Mouse (Mus musculus): ENCODE data around the gene E2f2. TPM values are rescaled to one million over a fixed set of nuclear protein-coding genes. Genes with fewer than 3 reads are reported as not detected.
A peak's percentile ranks its signal among the peaks of the same experiment; 100 is the strongest.

The E2f2 gene
- polyA plus RNA-seq, 1 experiment from 2014 or later = 5.5 TPM

GRCm38 (mm10) chr4:136240955-136241354, 68.8 kb downstream of the E2f2 start:
- TF ChIP-seq CTCF (IDR thresholded peaks at IDR 0.05; ENCODE audit: low read depth) = no peak
- Histone ChIP-seq H3K4me1 (ENCODE audit: insufficient read depth) (peaks cover 2% of the 10 kb centered on the region; the same call in 1 of the 2 replicates), H3K27ac (ENCODE audit: low read depth) (no peak overlapping the region), H3K4me3 (ENCODE audit: low read depth, low read length) (no peak overlapping the region), H3K36me3 (ENCODE audit: insufficient read depth) (peaks cover 27% of the 10 kb centered on the region; the same call in 1 of the 2 replicates), H3K4me2 (no peak overlapping the region), H3K9me3 (ENCODE audit: low read depth, low read length) (no peaks in the 10 kb centered on the region), H3K9ac (no peak overlapping the region), H3K27me3 (ENCODE audit: insufficient read depth, low read length) (peaks cover 21% of the 10 kb centered on the region)
- DNase-seq (no peak), ATAC-seq (ENCODE audit: insufficient read depth) (no peak)
- 56% methylated on average over 8 of the region's 8 CpGs for WGBS

GRCm38 (mm10) chr4:136242065-136242703, 70.0 kb downstream of the E2f2 start:
- Histone ChIP-seq H3K27ac (ENCODE audit: low read depth) (no peak overlapping the region), H3K27me3 (ENCODE audit: insufficient read depth, low read length) (peaks cover 33% of the 10 kb centered on the region), H3K36me3 (ENCODE audit: insufficient read depth) (peaks cover 27% of the 10 kb centered on the region; the same call in 1 of the 2 replicates), H3K4me3 (ENCODE audit: low read depth, low read length) (no peak overlapping the region), H3K4me1 (ENCODE audit: insufficient read depth) (peaks cover 6% of the 10 kb centered on the region; the same call in 1 of the 2 replicates), H3K9me3 (ENCODE audit: low read depth, low read length) (no peaks in the 10 kb centered on the region), H3K9ac (no peak overlapping the region), H3K4me2 (no peak overlapping the region)
- DNase-seq = peak; percentile 58
- 44% methylated on average over 8 of the region's 8 CpGs for WGBS
- ATAC-seq (ENCODE audit: insufficient read depth) = no peak
- TF ChIP-seq CTCF (IDR thresholded peaks at IDR 0.05; ENCODE audit: low read depth) = peak; percentile 67

- Histone ChIP-seq H3K4me1 (ENCODE audit: insufficient read depth) (peaks cover 11% of the 10 kb centered on the region; the same call in 1 of the 2 replicates), H3K4me3 (ENCODE audit: low read depth, low read length) (no peak overlapping the region), H3K36me3 (ENCODE audit: insufficient read depth) (peaks cover 27% of the 10 kb centered on the region; the same call in 1 of the 2 replicates), H3K9ac (no peak overlapping the region), H3K27me3 (ENCODE audit: insufficient read depth, low read length) (peaks cover 37% of the 10 kb centered on the region), H3K9me3 (ENCODE audit: low read depth, low read length) (no peaks in the 10 kb centered on the region), H3K27ac (ENCODE audit: low read depth) (no peak overlapping the region), H3K4me2 (no peak overlapping the region)
- ATAC-seq (ENCODE audit: insufficient read depth) (no peak), DNase-seq (no peak)
- no peak for TF ChIP-seq CTCF (IDR thresholded peaks at IDR 0.05; ENCODE audit: low read depth)
- WGBS = 78% methylated on average over 7 of the region's 7 CpGs
Observed at GRCm38 (mm10) chr4:136242728-136243127, 70.5 kb downstream of the E2f2 start.

- H3K9ac ChIP-seq = no peak overlapping the region
- ATAC-seq (ENCODE audit: insufficient read depth) = no peak
- DNase-seq = no peak
- peaks cover 18% of the 10 kb centered on the region; the same call in 1 of the 2 replicates for H3K36me3 ChIP-seq (ENCODE audit: insufficient read depth)
- H3K4me2 ChIP-seq = no peak overlapping the region
- TF ChIP-seq CTCF (IDR thresholded peaks at IDR 0.05; ENCODE audit: low read depth) = no peak
- H3K4me3 ChIP-seq (ENCODE audit: low read depth, low read length) = no peak overlapping the region
- H3K27ac ChIP-seq (ENCODE audit: low read depth) = no peak overlapping the region
- peaks cover 40% of the 10 kb centered on the region for H3K27me3 ChIP-seq (ENCODE audit: insufficient read depth, low read length)
- H3K9me3 ChIP-seq (ENCODE audit: low read depth, low read length) = no peaks in the 10 kb centered on the region
- peaks cover 10% of the 10 kb centered on the region for H3K4me1 ChIP-seq (ENCODE audit: insufficient read depth)
- 60% methylated on average over 7 of the region's 7 CpGs for WGBS
Observed at GRCm38 (mm10) chr4:136244208-136244607, 72.0 kb downstream of the E2f2 start.

Other genes starting within 250 kb of the E2f2 start
- gene Hmgcl, start 225.9 kb upstream of the E2f2 start, polyA plus RNA-seq (2014; fragmentation: Nextera tagmentation; extraction: Ambion mirVana) = 71.7 and 78.1 TPM in 2 replicates
- gene Gale, start 208.7 kb upstream of the E2f2 start, polyA plus RNA-seq (2014; fragmentation: Nextera tagmentation; extraction: Ambion mirVana) = 27.0 and 30.3 TPM in 2 replicates
- gene Lypla2, start 199.8 kb upstream of the E2f2 start, polyA plus RNA-seq (2014; fragmentation: Nextera tagmentation; extraction: Ambion mirVana) = 117 and 132 TPM in 2 replicates
- 54.6 and 61.5 TPM in 2 replicates for gene Pithd1, start 185.1 kb upstream of the E2f2 start, polyA plus RNA-seq (2014; fragmentation: Nextera tagmentation; extraction: Ambion mirVana)
- gene Eloa, start 150.6 kb upstream of the E2f2 start, polyA plus RNA-seq (2014; fragmentation: Nextera tagmentation; extraction: Ambion mirVana) = 41.8 and 42.5 TPM in 2 replicates
- 548 and 564 TPM in 2 replicates for gene Rpl11, start 119.0 kb upstream of the E2f2 start, polyA plus RNA-seq (2014; fragmentation: Nextera tagmentation; extraction: Ambion mirVana)
- gene Id3, start 28.9 kb upstream of the E2f2 start, polyA plus RNA-seq (2014; fragmentation: Nextera tagmentation; extraction: Ambion mirVana) = 469 and 477 TPM in 2 replicates
- gene Asap3, start 34.0 kb downstream of the E2f2 start, polyA plus RNA-seq (2014; fragmentation: Nextera tagmentation; extraction: Ambion mirVana) = 4.4 and 5.4 TPM in 2 replicates
- 12.0 and 14.3 TPM in 2 replicates for gene Tcea3, start 75.3 kb downstream of the E2f2 start, polyA plus RNA-seq (2014; fragmentation: Nextera tagmentation; extraction: Ambion mirVana)
- gene Zfp46, start 112.3 kb downstream of the E2f2 start, polyA plus RNA-seq (2014; fragmentation: Nextera tagmentation; extraction: Ambion mirVana) = 27.7 and 31.2 TPM in 2 replicates
- gene Hnrnpr, start 138.5 kb downstream of the E2f2 start, polyA plus RNA-seq (2014; fragmentation: Nextera tagmentation; extraction: Ambion mirVana) = 181 and 202 TPM in 2 replicates